Mouse (Mus musculus): ENCODE results near the gene Sat1.

- TF ChIP-seq CTCF (IDR thresholded peaks at IDR 0.05; ENCODE audit: control insufficient read depth, insufficient read depth, low read length) (no peak), POLR2A (IDR thresholded peaks at IDR 0.05; ENCODE audit: borderline replicate concordance, control insufficient read depth, low read depth, low read length) (no peak)
Observed at GRCm38 (mm10) chrX:155208671-155209070, 7.6 kb downstream of the Sat1 start.

Data from bone marrow, adult 2 months (tissue).